Mouse (Mus musculus) C2C12 (cell line): ENCODE data around the gene Zfp385b.

Experiments
- CEBPB ChIP-seq: IDR thresholded peaks from one replicate; pipeline ENCODE4 v1.6.1; 2011; ENCODE audit warnings: low read depth, mild to moderate bottlenecking, control low read depth, moderate library complexity
- CTCF ChIP-seq: IDR thresholded peaks from one replicate; pipeline ENCODE4 v1.5.1; 2011; ENCODE audit not compliant: control insufficient read depth, insufficient read depth, insufficient read length
- MAX ChIP-seq: IDR thresholded peaks from one replicate; pipeline ENCODE4 v1.6.1; 2011; ENCODE audit warnings: mild to moderate bottlenecking, control low read depth
- MYOD1 ChIP-seq: IDR thresholded peaks from one replicate; pipeline ENCODE4 v1.6.1; 2011; ENCODE audit warnings: low read depth; ENCODE audit not compliant: control insufficient read depth, insufficient read length
- MYOG ChIP-seq: IDR thresholded peaks from one replicate; pipeline ENCODE4 v1.6.1; 2011; ENCODE audit not compliant: control insufficient read depth, insufficient read length; ENCODE audit errors: extremely low read depth
- USF1 ChIP-seq: IDR thresholded peaks from one replicate; pipeline ENCODE4 v1.6.1; 2011; ENCODE audit warnings: low read depth, mild to moderate bottlenecking, control low read depth, moderate library complexity

- TF ChIP-seq CTCF (no peak), MYOD1 (no peak), MAX (no peak), CEBPB (no peak), USF1 (no peak), MYOG (no peak)
Observed at GRCm38 (mm10) chr2:77567528-77568435, 251.7 kb downstream of the Zfp385b start.
